Mouse (Mus musculus) MEL (cell line): Measurements from ENCODE around the gene Prss44. TPM values are rescaled to one million over a fixed set of nuclear protein-coding genes. Genes with fewer than 3 reads are reported as not detected.

ENCODE experiments used
- DNase-seq: peaks from one replicate; pipeline ENCODE4 v3.0.0; 2011; ENCODE audit warnings: low read depth, low spot score
- H3K27ac ChIP-seq: 2 replicates; pipeline ENCODE4 v1.5.1; 2012; ENCODE audit warnings: low read depth, mild to moderate bottlenecking, control low read depth, low read length, moderate library complexity; ENCODE audit not compliant: control insufficient read depth
- H3K27me3 ChIP-seq, 2 experiments: fragments of 150-350 bp in 1 of 2; sonication (generic) in 1 of 2; 2 replicates each; pipeline ENCODE4 v1.6.1; 2012; ENCODE audit warnings: low read length in 2 of 2, mild to moderate bottlenecking in 2 of 2, improper control_type of control experiment in 1 of 2, moderate library complexity in 1 of 2; ENCODE audit not compliant: insufficient read depth in 2 of 2, control insufficient read depth in 1 of 2
- H3K36me3 ChIP-seq, 2 experiments: 2 replicates each; pipeline ENCODE4 v1.6.1; 2012 to 2014; ENCODE audit warnings: low read length in 2 of 2, improper control_type of control experiment in 1 of 2, inconsistent platforms in 1 of 2, mild to moderate bottlenecking in 1 of 2; ENCODE audit not compliant: insufficient read depth in 2 of 2, control insufficient read depth in 1 of 2
- H3K4me1 ChIP-seq, 2 experiments: fragments of 150-350 bp in 1 of 2; sonication (generic) in 1 of 2; 2 replicates each; pipeline ENCODE4 v1.6.1; 2012; ENCODE audit warnings: low read length in 2 of 2, improper control_type of control experiment in 1 of 2, mild to moderate bottlenecking in 1 of 2; ENCODE audit not compliant: insufficient read depth in 2 of 2, control insufficient read depth in 1 of 2
- H3K4me3 ChIP-seq, 2 experiments: fragments of 150-350 bp in 1 of 2; sonication (generic) in 1 of 2; 2 replicates each; pipeline ENCODE4 v1.5.1; 2012; ENCODE audit warnings: low read depth in 2 of 2, low read length in 2 of 2, mild to moderate bottlenecking in 2 of 2, moderate library complexity in 2 of 2, control low read depth in 1 of 2, improper control_type of control experiment in 1 of 2; ENCODE audit not compliant: control insufficient read depth in 1 of 2, insufficient read depth in 1 of 2
- H3K79me2 ChIP-seq: 2 replicates; pipeline ENCODE4 v1.6.1; 2012; ENCODE audit warnings: mild to moderate bottlenecking, low read length, moderate library complexity; ENCODE audit not compliant: control insufficient read depth, poor library complexity, insufficient read depth
- H3K9ac ChIP-seq: 2 replicates; pipeline ENCODE4 v1.6.1; 2012; ENCODE audit warnings: low read depth, mild to moderate bottlenecking, control low read depth, low read length, moderate library complexity; ENCODE audit not compliant: control insufficient read depth, poor library complexity, severe bottlenecking
- H3K9me3 ChIP-seq: fragments of 150-350 bp; sonication (generic); replicated peaks from 2 replicates; pipeline ENCODE4 v1.6.1; 2012; ENCODE audit warnings: mild to moderate bottlenecking, low read length, improper control_type of control experiment, moderate library complexity; ENCODE audit not compliant: insufficient read depth
- BHLHE40 ChIP-seq: IDR thresholded peaks from 2 replicates; pipeline ENCODE4 v1.6.1; 2012; ENCODE audit warnings: low read depth, mild to moderate bottlenecking, inconsistent platforms, low read length, improper control_type of control experiment, borderline replicate concordance
- CHD1 ChIP-seq: IDR thresholded peaks from 2 replicates; pipeline ENCODE4 v1.6.1; 2012; ENCODE audit warnings: low read depth, mild to moderate bottlenecking, inconsistent platforms, low read length, improper control_type of control experiment
- EP300 ChIP-seq, 2 experiments: IDR thresholded peaks; 2 replicates each; pipeline ENCODE4 v1.6.1; 2011; ENCODE audit warnings: improper control_type of control experiment in 2 of 2, low read length in 2 of 2, low read depth in 1 of 2, mild to moderate bottlenecking in 1 of 2
- GABPA ChIP-seq: IDR thresholded peaks from 2 replicates; pipeline ENCODE4 v1.6.1; 2012; ENCODE audit warnings: low read depth, mild to moderate bottlenecking, inconsistent platforms, low read length, improper control_type of control experiment, moderate library complexity
- GATA1 ChIP-seq: IDR thresholded peaks from 2 replicates; pipeline ENCODE4 v1.6.1; 2011; ENCODE audit warnings: low read depth, low read length, improper control_type of control experiment
- HCFC1 ChIP-seq: IDR thresholded peaks from 2 replicates; pipeline ENCODE4 v1.6.1; 2012; ENCODE audit warnings: low read depth, mild to moderate bottlenecking, inconsistent platforms, low read length, improper control_type of control experiment, moderate library complexity
- KAT2A ChIP-seq: conservative IDR thresholded peaks from 2 replicates; pipeline ENCODE4 v1.6.1; 2012; ENCODE audit warnings: low read depth, low read length, improper control_type of control experiment, inconsistent platforms
- MAFK ChIP-seq: IDR thresholded peaks from 2 replicates; pipeline ENCODE4 v1.6.1; 2011; ENCODE audit warnings: low read depth, mild to moderate bottlenecking, low read length, improper control_type of control experiment, borderline replicate concordance
- MAX ChIP-seq: IDR thresholded peaks from 2 replicates; pipeline ENCODE4 v1.6.1; 2011; ENCODE audit warnings: low read length, improper control_type of control experiment
- MAZ ChIP-seq: IDR thresholded peaks from 2 replicates; pipeline ENCODE4 v1.6.1; 2012; ENCODE audit warnings: low read depth, mild to moderate bottlenecking, inconsistent platforms, low read length, improper control_type of control experiment
- MYB ChIP-seq: IDR thresholded peaks from 2 replicates; pipeline ENCODE4 v1.6.1; 2011; ENCODE audit warnings: mild to moderate bottlenecking, low read depth, low read length, improper control_type of control experiment
- NRF1 ChIP-seq: IDR thresholded peaks from 2 replicates; pipeline ENCODE4 v1.6.1; 2014; ENCODE audit warnings: low read depth, mild to moderate bottlenecking, inconsistent platforms, low read length, improper control_type of control experiment, moderate library complexity; ENCODE audit not compliant: poor library complexity, insufficient read depth, severe bottlenecking
- POLR2AphosphoS5 ChIP-seq: IDR thresholded peaks from 2 replicates; pipeline ENCODE4 v1.6.1; 2012; ENCODE audit warnings: low read depth, borderline replicate concordance, mild to moderate bottlenecking, inconsistent platforms, low read length, moderate library complexity, mixed read lengths
- RAD21 ChIP-seq: IDR thresholded peaks from 2 replicates; pipeline ENCODE4 v1.6.1; 2011; ENCODE audit warnings: mild to moderate bottlenecking, low read depth, low read length, improper control_type of control experiment
- SIN3A ChIP-seq: IDR thresholded peaks from 2 replicates; pipeline ENCODE4 v1.6.1; 2012; ENCODE audit warnings: low read length, improper control_type of control experiment, inconsistent platforms
- TAL1 ChIP-seq: IDR thresholded peaks from 2 replicates; pipeline ENCODE4 v1.6.1; 2012; ENCODE audit warnings: mild to moderate bottlenecking, inconsistent platforms, low read length, moderate library complexity, mixed read lengths
- TBP ChIP-seq: IDR thresholded peaks from 2 replicates; pipeline ENCODE4 v1.8.0; 2011; ENCODE audit warnings: low read depth, low read length, improper control_type of control experiment
- TCF12 ChIP-seq: IDR thresholded peaks from 2 replicates; pipeline ENCODE4 v1.6.1; 2014; ENCODE audit warnings: low read depth, mild to moderate bottlenecking, inconsistent platforms, low read length, improper control_type of control experiment, moderate library complexity
- UBTF ChIP-seq: IDR thresholded peaks from 2 replicates; pipeline ENCODE4 v1.6.1; 2012; ENCODE audit warnings: low read depth, mild to moderate bottlenecking, inconsistent platforms, low read length, improper control_type of control experiment, moderate library complexity, borderline replicate concordance; ENCODE audit not compliant: insufficient read depth
- ZC3H11A ChIP-seq: IDR thresholded peaks from 2 replicates; pipeline ENCODE4 v1.6.1; 2012; ENCODE audit warnings: low read depth, mild to moderate bottlenecking, inconsistent platforms, low read length, improper control_type of control experiment
- ZMIZ1 ChIP-seq: IDR thresholded peaks from 2 replicates; pipeline ENCODE4 v1.6.1; 2012; ENCODE audit warnings: low read depth, mild to moderate bottlenecking, inconsistent platforms, low read length, improper control_type of control experiment, moderate library complexity
- polyA plus RNA-seq, 2 experiments: library from polyadenylated mRNA; stranded (reverse) in 1 of 2; unstranded in 1 of 2; fragments of >175 nt in 1 of 2; fragments of >200 nt in 1 of 2; gene quantifications; 2 replicates each; pipeline versions ENCODE4 v1.2.1 to v1.2.4; 2012; ENCODE audit warnings: low replicate concordance in 2 of 2, low read depth in 1 of 2; ENCODE audit not compliant: insufficient read length in 2 of 2, insufficient read depth in 1 of 2, missing spikeins in 1 of 2
- total RNA-seq: library from RNA; depleted of rRNA; stranded (reverse); fragments of 300-350 nt; gene quantifications from 2 replicates; pipeline ENCODE4 v1.2.3, GENCODE M21; 2012

Gene Prss44
- total and polyA plus RNA-seq, 3 experiments = not detected

GRCm38 (mm10) chr9:110774403-110775268 is 39.2 kb upstream of the Prss44 start:
- no peak for TF ChIP-seq GATA1
- H3K9ac ChIP-seq = no peak overlapping the region
- no peak overlapping the region for H3K27ac ChIP-seq
- no peaks in the 10 kb centered on the region for H3K36me3 ChIP-seq
- DNase-seq = no peak
- peaks cover 0 to 1% of the 10 kb centered on the region in 2 experiments; a peak in 3 of 4 replicates for H3K27me3 ChIP-seq
- H3K4me1 ChIP-seq = no peaks in the 10 kb centered on the region
- H3K9me3 ChIP-seq = no peaks in the 10 kb centered on the region
- H3K4me3 ChIP-seq = no peak overlapping the region
- H3K79me2 ChIP-seq = no peaks in the 10 kb centered on the region

GRCm38 (mm10) chr9:110775269-110776022 is 38.3 kb upstream of the Prss44 start:
- H3K27me3 ChIP-seq = peaks cover 0 to 1% of the 10 kb centered on the region in 2 experiments; a peak in 3 of 4 replicates
- no peak overlapping the region for H3K9ac ChIP-seq

DNA sequence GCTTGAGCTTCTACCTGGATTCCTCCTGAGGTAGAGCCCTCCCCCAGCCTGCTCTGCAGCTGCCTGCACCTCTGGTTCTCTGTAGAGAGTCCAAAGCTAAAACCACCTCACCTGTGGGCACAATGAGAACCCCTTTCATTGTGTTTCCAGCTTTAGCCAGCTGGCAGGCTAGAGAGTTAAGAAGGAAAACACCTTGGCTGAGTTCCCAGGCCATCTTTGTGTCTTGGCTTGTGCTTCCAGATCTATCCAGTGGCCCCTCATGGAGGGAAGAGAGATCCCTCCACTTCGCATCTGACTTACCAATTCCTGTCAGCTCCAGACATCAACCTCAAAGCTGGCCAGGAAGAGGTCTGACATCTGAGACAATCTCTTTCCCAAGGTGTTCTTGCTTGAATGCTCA is 35.7 kb upstream of the Prss44 start:
- Histone ChIP-seq H3K4me3 (no peak overlapping the region), H3K79me2 (no peaks in the 10 kb centered on the region), H3K9ac (no peak overlapping the region), H3K27me3 (peaks cover 0 to 1% of the 10 kb centered on the region in 2 experiments; a peak in 3 of 4 replicates), H3K36me3 (no peaks in the 10 kb centered on the region), H3K4me1 (peaks cover 0 to 5% of the 10 kb centered on the region in 2 experiments; a peak in 1 of 4 replicates), H3K27ac (no peak overlapping the region), H3K9me3 (no peaks in the 10 kb centered on the region)
- DNase-seq = no peak
- TF ChIP-seq MYB = no peak

More at GRCm38 (mm10) chr9:110775269-110776022, 38.3 kb upstream of the Prss44 start:
- Histone ChIP-seq H3K4me3 (no peak overlapping the region), H3K27ac (no peak overlapping the region), H3K36me3 (no peaks in the 10 kb centered on the region), H3K9me3 (no peaks in the 10 kb centered on the region), H3K79me2 (no peaks in the 10 kb centered on the region), H3K4me1 (0 out of 4 replicates have a peak, but pooled peaks cover 0 to under 1% of the 10 kb centered on the region in 2 experiments)
- no peak for DNase-seq
- TF ChIP-seq KAT2A (no peak), BHLHE40 (no peak), TAL1 (no peak), RAD21 (no peak), EP300 (IDR thresholded peaks at IDR 0.05; ENCODE audit: low read depth in 1 of 2, low read length in 2 of 2) (no peak), SIN3A (no peak), POLR2AphosphoS5 (no peak), ZC3H11A (no peak), HCFC1 (no peak), MAX (no peak), GABPA (no peak), TCF12 (no peak), MAZ (no peak), TBP (no peak), MAFK (no peak), CHD1 (no peak), UBTF (no peak), NRF1 (no peak), ZMIZ1 (no peak), MYB (no peak)
